Mouse (Mus musculus) cerebellum, adult (tissue): ENCODE measurements around the gene Ip6k2.

Source experiments
- ATAC-seq: cut with Nextera tagmentation; 2 replicates; pipeline ENCODE4 v1.9.2; 2017; ENCODE audit warnings: mild to moderate bottlenecking, moderate library complexity, mixed read lengths; ENCODE audit not compliant: insufficient number of reproducible peaks, low FRiP score, low TSS enrichment

Gene Ip6k2

DNA sequence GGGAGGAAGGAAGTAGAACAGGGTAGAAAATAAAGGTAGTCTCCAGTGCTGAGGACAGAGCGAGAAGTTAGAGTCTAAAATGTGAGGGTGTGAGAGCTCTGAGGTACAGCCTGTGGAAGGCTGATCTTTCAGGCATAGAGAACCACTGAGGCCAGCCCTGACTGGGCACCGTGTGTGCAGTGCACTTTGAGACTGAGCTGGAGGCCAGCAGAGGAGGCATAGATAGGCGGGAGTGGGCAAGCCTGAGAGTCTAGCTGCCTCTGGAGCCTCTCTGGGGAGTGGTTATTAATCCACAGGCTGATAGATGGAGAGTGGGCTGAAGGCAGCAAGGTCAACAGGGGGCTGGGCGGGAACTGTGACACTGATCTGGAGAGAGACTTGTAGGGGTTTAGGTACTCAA is 1.7 kb upstream of the Ip6k2 start:
- ATAC-seq = no peak

DNA sequence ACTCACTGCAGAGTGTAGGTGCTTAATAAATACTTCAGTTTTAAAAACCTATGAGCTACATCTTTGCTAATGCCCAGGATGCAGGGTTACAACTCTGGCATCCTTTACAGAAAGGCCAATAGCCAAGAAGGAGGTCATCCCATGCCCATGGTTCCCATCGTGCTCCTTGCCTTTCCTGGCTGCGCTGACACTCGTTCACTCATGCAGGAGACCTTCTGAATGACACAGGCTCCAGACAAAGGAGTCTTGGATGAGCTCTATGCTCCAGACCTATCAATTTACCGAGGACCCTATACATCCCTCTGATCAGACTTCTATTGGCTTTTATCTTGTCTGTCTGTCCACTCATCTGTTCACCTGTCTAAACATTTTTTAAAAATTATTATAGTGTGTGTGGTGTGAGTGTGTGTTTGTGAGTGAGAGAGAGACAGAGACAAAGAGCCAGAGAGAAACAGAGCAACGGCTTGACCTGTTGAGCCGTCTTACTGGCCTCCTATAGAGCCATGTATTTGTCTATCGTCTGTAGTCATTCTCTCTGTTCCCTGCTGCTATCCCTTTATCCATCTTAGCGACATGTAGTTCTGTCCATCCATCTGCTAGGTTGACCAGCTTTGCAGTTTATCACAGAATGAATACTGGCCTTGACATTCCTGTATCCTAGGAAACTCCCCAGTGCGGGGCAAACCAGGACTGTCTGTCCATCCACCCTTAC is 604 bp upstream of the Ip6k2 start:
- no peak for ATAC-seq

DNA sequence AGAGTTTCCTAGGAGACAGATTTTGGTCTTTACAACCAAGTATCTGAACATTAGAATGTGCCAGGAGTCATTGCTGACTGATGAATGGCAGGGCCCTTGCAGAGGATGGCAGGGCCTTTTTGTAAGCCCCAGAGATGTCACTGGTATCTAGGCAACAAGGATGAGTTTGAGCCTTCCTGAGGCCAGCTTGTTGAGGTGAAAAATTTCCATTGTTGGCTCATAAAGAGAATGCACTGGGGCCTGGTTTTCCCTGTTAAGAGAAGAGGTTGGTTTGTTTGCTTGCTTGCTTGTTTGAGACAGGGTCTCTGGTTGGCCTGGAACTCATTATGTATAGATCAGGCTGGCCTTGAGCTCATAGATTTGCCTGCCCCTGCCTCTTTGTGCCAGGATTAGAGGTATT is 1.8 kb downstream of the Ip6k2 start:
- ATAC-seq = no peak

DNA sequence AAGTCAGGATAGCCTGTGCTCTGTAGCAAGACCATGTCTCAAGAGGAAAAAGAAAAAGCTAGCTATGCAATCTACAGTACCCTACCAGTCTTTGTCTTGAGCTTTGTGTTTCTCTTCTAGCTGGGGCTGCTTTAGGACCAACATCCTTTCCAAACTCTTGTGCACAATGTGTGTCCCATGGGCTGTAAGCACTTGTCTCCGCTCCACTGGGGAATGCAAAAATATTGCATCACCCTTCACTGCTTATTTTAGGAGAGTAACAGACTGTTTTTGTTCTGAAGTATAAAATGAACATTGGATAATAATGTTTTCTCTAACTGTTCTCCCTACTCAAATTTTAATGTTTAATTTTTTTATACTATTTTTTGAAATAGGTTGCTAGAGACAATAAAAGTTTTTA is 2.9 kb downstream of the Ip6k2 start:
- no peak for ATAC-seq

DNA sequence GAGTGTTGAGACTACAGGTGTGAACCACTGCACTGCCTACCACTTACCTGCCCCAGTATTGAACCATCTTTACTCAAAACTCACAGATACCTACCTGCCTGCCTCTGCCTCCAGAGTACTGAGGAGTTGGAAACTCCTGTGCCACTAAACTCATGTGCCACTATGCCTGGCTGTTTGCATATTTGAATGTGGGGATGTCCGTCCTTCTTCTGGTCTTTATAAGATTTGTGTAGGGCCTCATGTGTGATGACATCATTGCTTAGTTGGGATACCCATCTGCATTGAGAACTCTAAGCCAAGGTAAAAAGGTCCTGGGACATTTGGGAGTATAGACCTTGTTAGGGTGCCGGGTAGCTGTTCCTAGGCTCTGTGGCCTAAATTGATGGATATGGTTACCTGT is 3.5 kb downstream of the Ip6k2 start:
- ATAC-seq = no peak

DNA sequence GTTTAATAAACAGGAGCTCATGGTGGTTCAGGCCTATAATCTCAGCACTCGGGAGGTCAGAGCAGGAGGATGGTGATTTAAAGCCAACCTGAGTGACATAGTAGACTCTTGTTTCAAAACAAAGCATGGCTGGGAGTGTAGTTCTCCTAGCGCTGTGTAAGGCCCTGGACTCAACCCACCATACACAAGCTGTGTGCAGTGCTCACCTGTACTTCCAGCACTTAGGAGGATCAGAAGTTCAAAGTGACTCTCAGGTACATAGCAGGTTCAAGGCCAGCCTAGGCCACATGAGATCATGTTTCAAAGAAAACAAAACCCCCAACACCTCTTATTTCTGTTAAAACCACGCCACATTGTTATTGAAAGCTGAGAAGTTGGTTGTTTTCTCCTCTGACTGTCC is 5.1 kb downstream of the Ip6k2 start:
- no peak for ATAC-seq

DNA sequence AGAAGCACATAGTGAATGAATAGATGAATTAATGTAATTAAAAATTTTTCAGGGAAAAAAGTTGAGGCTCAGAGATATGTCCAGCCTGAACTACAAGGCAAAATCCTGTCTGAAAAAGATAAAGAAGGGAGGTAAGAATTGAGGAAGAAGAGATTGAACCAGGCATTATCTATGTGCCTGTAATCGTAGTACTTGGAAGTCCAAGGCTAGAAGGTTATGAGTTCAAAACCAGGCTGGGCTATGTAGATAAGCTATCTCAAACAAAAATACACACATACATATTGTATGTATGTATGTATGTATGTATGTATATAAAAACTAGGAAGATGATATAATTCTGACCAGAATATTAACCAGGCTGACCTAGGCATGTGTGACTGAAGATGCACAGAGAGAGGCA is 8.7 kb downstream of the Ip6k2 start:
- no peak for ATAC-seq

DNA sequence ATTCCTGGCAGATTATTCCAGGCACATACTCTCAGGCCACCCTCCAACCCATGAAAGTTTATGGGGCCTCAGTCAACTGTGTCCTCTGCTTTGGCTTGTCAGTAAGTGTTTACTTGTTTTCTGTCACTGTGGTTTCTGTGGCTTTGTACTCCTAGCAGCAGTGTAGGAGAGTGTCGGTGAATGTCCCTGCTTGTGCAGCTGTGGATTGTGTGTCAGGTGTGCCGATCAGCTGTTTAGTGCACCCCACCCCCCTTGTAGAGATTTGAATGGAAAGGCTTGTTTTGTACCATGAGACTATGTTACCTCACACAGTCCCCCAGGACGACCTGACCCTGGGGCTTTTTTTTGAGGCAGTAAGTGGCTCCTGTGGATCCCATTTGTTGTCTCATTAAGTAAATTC is 9.1 kb downstream of the Ip6k2 start:
- ATAC-seq = no peak

DNA sequence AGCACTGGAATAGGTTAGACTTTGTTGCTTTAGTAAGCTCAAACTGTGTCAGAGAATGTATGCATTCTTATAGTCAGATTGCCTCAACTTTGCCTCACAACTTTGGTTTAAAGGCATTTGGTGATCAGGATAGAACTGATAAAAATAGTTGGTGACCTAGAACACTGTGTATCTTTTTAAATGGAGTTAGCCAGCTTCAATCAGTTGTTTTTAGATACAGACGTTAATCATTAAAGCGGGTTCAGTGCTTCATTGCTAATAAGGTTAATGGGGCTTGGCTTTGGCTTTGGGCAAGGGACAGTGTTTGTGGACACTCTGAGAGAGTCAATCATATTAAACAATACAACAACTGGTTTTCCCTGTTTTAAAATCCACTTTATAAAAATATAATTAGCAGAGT is 11.7 kb downstream of the Ip6k2 start:
- ATAC-seq = no peak

DNA sequence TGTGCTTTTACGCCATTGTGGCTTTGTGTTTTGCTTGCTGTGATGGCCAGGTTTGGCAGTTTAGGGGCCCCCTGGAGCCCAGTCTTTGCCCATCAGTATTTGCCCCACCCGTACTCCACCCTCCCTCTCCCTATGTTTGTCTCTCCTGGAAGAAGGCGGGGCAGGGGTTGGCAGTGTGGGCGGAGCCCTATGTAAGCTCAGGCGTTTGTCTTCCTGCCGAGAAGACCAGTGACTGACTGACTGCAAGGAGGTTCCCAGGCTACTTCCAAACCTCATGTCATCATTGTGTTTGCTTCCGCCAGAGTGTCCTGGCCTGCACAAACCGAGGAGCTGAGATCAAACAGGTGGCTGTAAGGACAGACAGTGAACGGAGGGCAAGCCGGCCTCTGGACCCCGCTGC is 12.2 kb downstream of the Ip6k2 start:
- ATAC-seq = 0 out of 2 replicates have a peak, but pooled peaks have one; percentile 26

DNA sequence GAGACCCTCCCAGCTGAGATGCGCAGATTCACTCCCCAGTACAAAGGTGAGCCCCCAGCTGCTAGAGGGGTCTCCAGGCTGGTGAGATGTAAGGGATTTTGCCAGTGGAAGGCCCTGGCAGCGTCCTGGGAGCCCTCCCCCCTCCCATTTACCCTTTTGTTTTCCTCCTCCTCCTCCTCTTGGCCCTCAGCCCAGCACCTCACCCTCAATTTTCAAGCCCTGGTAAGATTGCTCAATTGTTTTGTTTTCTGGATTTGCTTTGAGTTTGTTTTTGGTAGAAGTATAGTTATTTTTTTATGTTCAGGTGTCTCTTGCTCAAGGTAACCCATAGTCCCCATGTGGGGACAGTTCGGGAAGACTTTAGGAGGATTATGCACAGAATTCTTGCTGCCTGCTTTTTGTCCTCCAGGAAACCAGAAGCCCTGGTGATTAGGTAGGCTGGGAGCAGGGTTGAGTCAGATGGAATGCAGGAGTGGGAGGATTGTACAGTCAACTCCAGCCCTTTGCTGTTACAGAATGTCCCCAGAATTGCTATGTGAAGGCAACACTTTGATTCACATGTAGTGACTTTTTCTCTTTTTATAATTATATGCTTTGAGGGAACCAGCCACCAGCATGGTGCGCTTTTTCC is 12.9 kb downstream of the Ip6k2 start:
- no peak for ATAC-seq

DNA sequence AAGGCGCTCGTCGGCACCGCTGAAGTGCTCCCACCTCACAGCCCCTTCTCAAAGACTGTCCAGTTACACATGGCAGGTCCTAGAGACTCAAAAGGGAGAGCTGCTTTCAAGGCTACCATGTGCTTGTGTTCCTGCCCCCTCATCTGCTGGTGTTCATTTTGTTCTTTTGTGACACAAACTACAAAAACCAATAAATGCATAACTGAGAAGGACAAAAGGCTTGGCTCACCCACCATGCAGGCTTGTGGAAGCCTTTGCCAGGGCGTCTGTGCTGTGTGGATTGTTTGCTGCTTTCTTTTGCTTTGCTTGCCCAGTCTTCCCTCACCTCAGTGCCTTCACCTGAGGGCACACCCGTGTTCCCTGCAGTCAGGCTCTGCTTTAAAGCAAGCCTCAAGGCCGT is 13.9 kb downstream of the Ip6k2 start:
- no peak for ATAC-seq

DNA sequence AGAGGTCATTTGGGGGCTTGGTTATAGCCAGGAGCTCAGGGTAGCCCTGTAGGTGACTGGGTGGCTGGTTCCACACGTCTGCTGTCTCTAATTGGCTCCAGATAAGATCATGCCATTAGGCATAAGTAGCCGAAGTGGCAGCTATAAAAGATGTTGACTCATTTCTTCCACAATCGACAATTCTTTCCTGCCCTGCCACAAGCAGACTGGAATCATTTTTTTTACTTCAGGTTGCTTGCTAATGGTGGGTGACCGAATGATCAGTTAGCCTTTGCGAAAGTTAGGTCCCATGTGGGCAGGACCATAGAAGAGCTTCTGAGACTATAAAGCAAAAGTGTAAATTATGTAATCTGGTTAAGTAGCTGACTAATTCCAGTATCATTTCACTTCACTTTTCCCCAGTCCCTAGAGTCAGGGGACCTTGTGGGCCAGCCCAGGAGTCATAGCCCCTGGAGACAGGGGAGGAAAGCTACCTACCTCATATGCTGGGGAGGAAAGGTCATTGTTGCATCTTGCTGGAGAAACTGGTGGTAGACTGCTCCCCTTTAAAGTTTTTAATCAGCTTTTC is 15.0 kb downstream of the Ip6k2 start:
- no peak for ATAC-seq

DNA sequence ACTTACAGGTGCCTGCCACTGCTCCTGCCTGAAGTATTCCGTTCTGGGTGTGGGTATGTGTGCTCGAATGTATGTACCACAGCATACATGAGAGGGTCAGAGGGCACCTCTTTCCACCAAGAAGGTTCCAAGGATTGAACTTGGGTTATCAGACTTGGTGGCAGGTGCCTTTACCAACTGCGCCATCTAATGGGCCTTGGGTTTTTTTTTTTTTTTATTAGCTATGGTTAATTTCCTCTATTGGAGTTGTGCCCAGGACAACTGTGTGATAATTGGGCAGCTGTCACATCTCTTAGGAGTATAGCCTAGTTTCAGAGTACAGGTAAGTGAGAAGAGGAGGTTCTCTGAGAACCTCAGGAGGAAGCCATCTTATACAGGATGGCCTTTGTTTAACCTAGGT is 16.0 kb downstream of the Ip6k2 start:
- no peak for ATAC-seq

DNA sequence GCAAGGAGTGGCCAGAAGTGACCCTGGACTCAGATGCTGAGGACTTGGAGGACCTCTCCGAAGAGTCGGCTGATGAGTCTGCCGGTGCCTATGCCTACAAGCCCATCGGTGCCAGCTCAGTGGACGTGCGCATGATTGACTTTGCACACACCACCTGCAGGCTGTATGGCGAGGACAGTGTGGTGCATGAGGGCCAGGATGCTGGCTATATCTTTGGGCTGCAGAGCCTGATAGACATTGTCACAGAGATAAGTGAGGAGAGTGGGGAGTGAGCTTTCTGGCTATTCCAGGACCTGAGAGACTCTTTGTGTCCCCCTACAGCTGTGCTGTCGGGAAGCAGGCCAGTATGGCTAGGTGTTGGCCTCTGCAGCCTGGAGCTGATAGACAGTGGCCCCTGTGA is 22.2 kb downstream of the Ip6k2 start:
- ATAC-seq = no peak

DNA sequence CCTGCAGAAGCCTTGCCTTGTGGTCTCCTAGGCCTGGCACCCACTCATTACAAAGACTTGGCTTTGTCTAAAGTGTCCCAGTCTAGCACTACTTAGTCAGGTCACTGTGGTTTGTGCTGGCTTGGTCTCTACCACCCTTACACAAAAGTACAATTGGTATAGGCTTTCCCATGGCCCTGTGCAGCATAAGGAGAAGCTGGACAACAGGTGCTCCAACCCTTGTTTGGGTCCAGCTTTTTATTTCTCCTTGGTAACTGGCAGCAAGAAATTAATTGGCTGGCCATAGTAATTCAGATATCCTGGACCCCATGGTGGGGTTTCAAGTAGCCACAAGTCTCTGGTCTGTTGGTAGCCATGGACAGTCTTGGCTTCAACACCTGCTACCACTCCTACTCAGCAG is 22.8 kb downstream of the Ip6k2 start:
- ATAC-seq = no peak

DNA sequence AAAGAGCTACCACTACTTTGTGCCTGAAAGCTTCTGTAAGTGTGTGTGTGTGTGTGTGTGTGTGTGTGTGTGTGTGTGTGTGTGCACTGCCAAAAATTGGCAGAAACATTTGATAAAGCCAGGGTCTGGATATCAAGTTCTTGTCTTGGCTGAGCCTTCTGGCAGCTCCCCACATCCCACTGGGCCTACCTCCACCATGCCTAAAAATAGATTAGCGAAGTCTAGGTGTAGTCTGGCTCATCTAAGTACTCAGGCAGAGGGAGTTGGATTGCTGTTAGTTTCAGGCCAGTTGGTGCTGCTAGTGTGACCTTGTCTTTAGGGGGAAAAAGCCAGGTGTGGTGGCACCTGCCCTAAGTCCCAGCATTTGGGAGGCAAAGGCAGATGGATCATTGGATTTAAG is 23.2 kb downstream of the Ip6k2 start:
- no peak for ATAC-seq

DNA sequence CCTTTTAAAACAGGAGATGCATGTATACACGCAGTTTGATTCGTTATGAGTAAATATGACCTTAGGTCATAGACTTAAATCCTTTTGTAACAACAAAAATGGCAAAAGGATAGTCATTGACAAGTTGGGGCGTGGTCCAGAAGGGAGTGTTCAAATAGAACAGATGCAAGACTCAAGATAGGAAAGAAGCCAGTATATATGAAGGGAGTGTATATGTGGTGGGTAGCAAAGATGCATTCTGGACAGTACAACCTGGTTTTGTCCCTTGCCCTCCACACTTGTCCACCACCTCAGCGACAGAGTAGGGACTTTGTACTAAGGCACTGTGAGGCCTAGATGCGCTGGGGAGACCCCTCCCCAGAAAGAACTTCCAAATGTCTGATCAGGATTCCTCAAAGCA is 24.1 kb downstream of the Ip6k2 start:
- no peak for ATAC-seq

DNA sequence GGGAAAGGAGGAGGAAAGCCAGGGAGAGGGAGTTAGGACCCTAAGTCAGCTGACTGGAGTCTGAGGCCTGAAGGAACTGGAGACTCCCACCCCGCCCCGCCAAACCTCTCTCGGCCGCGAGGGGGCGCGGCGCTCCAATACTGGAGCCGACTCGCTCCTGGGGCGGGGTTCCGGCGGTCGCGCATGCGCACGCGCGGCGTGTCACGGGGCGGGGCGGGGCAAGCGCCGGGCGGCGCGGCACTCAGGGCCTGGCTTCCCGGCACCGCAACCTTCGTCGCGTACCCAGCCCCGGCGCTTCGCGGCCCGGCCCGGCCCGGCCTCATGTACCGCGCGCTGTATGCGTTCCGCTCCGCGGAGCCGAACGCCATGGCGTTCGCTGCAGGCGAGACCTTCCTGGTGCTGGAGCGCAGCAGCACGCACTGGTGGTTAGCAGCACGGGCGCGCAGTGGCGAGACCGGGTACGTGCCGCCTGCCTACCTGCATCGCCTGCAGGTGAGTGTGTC is 24.6 kb downstream of the Ip6k2 start, which contains the start of gene Nckipsd:
Gene Nckipsd (plus strand): TSS at position 206 of the 503 bp plus-strand sequence.
- peak; percentile 74 for ATAC-seq

DNA sequence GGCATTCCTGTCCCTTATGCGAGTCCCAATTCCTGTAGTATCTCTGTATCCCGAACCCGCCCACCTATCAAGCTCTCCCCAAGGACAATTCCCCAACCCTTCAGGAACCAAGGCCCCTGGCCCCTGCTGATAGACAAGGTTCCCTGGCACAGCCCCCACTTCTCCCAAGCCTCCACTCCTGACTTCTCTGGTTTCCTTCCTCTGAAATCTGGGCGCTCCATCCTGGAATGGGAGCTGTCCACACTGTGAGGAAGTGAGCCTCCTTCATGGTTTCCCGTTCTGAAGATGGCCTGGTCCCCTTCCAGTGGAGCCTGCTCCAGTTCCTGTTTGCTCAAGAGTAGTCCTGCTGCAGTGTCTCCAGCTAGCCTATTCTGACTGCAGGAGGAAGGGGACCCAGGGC is 25.6 kb downstream of the Ip6k2 start:
- ATAC-seq = no peak

DNA sequence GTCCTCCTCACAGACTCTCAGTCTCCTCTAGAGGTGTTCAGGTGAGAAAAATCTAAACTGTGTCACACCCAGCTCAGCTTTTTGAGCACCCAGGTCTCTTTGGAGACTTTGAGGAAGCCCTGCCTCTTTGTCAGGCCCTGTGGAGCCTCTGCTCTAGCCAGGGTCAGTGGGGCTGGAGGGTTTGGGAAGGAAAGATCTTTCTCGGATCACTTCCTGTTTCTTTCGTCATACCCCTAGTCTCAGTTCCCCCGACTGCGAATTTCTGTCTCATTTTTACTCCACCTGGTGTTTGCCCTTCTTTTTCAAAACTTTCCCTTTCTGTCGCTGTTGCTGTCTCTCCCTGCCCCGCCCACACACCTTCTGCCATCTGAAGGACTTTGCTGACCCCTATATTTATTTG is 26.1 kb downstream of the Ip6k2 start:
- no peak for ATAC-seq

DNA sequence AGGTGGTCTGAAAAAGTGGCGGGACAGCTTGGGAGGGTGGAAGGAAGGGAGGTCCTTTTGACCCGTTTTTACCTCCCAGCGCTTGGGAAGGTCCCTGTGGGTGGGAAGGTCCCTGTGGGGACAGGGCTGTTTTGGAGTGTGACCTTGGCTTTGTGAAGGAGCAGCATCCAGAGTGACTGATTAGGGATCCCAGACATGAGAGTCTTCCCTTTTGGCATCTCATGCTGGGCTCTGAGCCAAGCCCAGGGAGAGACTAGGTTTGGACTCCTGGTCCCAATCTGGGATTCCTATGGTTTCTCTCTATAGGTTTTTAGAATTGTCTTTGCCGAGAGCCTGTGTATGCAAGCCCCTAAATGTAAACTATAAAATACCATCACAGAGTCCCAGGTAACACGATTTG is 26.9 kb downstream of the Ip6k2 start:
- no peak for ATAC-seq
